In genomic region chr2:130851363-130852246, GRCm38 (mm10) we compare ENCODE assay signal across 14 mouse cellular contexts.
"Had no signal": no experiment of that assay in that cellular context is flagged by ENCODE, and none has a peak within 500 bp of the region (broad histone marks: within the 10 kb centered on the region; RNA-seq: fewer than 3 reads in every experiment).

No protein-coding gene starts in this region.

- H3K9me3 ChIP-seq: limb, embryonic 15.5 days; liver, embryonic 12.5 days; midbrain, embryonic 10.5 days; midbrain, embryonic 15.5 days; neural tube, embryonic 12.5 days had no signal

- DNase-seq: kidney, adult 8-10 months; kidney, postnatal 14 days; left cerebral cortex, postnatal 4 days; lung, embryonic 14.5 days; lung, postnatal 10 days; lung, postnatal 4 days; spleen, adult 18-20 months; thymus, postnatal 36 days had no signal

- H3K27ac ChIP-seq: limb, embryonic 15.5 days; liver, embryonic 12.5 days; midbrain, embryonic 10.5 days; midbrain, embryonic 15.5 days; neural tube, embryonic 12.5 days had no signal

- H3K4me3 ChIP-seq: limb, embryonic 15.5 days; liver, embryonic 12.5 days; midbrain, embryonic 10.5 days; midbrain, embryonic 15.5 days; neural tube, embryonic 12.5 days had no signal

- ATAC-seq: inflammation-experienced regulatory T-cells, adult 6 months; liver, embryonic 12.5 days; midbrain, embryonic 15.5 days had no signal

- H3K9ac ChIP-seq: limb, embryonic 15.5 days; liver, embryonic 12.5 days; lung, embryonic 14.5 days; midbrain, embryonic 15.5 days; neural tube, embryonic 12.5 days had no signal

- H3K27me3 ChIP-seq: limb, embryonic 15.5 days; liver, embryonic 12.5 days; midbrain, embryonic 15.5 days had no signal

- H3K4me2 ChIP-seq: limb, embryonic 15.5 days; liver, embryonic 12.5 days; lung, embryonic 14.5 days; midbrain, embryonic 15.5 days; neural tube, embryonic 12.5 days had no signal

- H3K4me1 ChIP-seq: limb, embryonic 15.5 days; liver, embryonic 12.5 days; midbrain, embryonic 10.5 days; midbrain, embryonic 15.5 days; neural tube, embryonic 12.5 days had no signal

- H3K36me3 ChIP-seq: limb, embryonic 15.5 days; liver, embryonic 12.5 days; midbrain, embryonic 10.5 days; midbrain, embryonic 15.5 days; neural tube, embryonic 12.5 days had no signal
